Mouse (Mus musculus) gastrocnemius, adult 2 months (tissue): ENCODE measurements around the gene Rimkla. TPM values are rescaled to one million over a fixed set of nuclear protein-coding genes. Genes with fewer than 3 reads are reported as not detected.

Source experiments
- DNase-seq: peaks from one replicate; pipeline ENCODE4 v3.0.0; 2022
- H3K27ac ChIP-seq: fragments of 200-600 bp; 2 replicates; pipeline ENCODE4 v1.8.1; 2022; ENCODE audit warnings: mild to moderate bottlenecking
- H3K4me3 ChIP-seq: fragments of 200-600 bp; 2 replicates; pipeline ENCODE4 v1.8.1; 2022; ENCODE audit warnings: mild to moderate bottlenecking, moderate library complexity
- CTCF ChIP-seq: fragments of 200-600 bp; IDR thresholded peaks from 2 replicates; pipeline ENCODE4 v1.8.1; 2022; ENCODE audit warnings: antibody characterized with exemption, mild to moderate bottlenecking, moderate library complexity
- intact Hi-C: fragments of 180-260 bp; cut with DNase I; formaldehyde crosslinking; loops from one replicate; pipeline ENCODE4 v1.15.1; 2025
- total RNA-seq, 2 experiments: library from RNA; stranded (reverse); gene quantifications; 2 replicates each; pipeline ENCODE4 v1.2.3; 2021

The Rimkla gene
- total RNA-seq, 2 experiments from 2014 or later = not detected

DNA sequence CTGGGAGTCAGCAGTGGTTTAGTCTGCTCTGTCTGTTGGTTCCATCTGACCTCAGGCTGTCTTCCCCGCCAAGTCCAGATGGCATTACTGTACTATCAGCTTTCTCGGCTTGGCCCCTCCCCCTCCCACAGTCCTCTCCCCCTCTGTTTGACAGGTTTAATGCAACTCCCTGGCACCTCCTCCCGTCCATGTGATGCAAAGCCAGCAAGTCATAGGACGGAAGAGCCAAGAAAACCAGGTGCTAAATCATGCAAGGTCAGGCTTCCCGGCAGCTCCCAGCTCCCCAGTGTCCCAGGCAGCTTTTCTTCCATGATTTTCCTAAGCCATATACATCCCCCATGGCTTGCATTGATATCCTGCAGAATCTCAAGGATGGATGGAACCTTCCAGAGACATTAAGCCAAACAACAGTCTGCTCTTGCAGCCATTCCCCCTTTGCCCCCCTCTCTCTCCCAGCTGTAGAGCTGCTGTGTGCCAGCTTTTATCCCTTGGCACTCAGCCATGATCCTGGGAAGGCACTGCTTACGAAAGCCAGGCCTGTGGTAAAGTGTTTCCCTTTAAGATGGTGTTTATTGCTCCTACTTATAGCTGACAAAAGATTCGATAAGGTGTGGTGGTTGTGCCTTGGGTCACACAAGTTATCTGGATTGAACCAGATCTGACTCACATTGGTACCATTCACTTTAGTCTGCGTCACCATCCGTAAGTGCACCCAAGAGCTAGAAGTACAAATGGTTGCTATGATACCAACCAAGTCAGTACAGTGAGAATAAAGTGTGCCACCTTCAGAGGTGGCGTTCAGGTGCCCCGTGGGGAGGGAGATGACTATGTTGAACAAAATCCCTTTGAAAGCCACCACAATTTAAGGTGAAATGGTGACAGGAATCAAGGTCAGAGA lies 29.3 kb downstream of the Rimkla start:
- peak overlapping the region; percentile 64 for H3K27ac ChIP-seq
- DNase-seq = peak; percentile 89
- no peak overlapping the region for H3K4me3 ChIP-seq
- no peak; the same call in 1 of the 2 replicates for TF ChIP-seq CTCF
- intact Hi-C loops = no loop called here

DNA sequence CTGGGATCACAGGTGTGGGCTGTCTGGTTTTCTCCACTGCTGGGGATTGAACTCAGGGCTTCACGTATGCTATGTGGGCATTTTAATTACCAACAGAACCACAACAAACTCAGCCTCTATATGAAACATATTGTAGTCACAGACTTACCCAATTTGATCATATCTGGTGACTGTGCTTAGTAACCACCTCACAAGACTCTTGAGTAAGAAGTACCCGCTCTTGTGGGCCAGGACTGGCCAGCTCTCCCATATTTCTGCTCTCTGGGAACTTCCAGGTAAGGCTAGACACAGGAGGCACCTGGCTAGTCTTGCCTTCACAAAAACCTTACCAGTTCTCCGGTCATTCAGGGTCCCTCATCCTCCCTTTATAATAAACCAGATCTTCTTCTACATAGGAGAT lies 30.0 kb downstream of the Rimkla start:
- no peak overlapping the region for H3K4me3 ChIP-seq
- peak overlapping the region; percentile 59 for H3K27ac ChIP-seq
- DNase-seq = no peak
- intact Hi-C loops = no loop called here
- TF ChIP-seq CTCF = no peak

DNA sequence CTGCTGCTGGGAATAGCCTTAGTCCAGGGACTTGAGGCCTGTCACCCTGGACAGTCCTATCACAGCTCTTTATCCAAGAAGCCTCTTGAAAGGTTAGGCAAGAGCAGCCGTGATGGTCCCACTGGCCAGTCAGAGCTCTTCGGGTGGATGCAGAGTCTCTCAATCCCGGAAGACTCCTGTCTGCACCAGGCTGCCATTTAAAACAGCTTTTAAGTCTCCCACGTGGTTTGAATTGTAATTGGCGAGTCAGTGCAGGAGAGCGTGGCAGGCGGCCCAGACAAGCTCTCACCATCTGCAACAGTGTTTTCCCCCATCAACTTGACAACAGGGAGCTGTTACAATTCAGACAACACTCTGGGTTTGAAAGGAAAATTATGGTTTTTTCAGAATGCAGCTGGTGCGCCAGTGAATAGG lies 31.7 kb downstream of the Rimkla start:
- no peak overlapping the region for H3K27ac ChIP-seq
- no peak for TF ChIP-seq CTCF
- intact Hi-C loops = no loop called here

DNA sequence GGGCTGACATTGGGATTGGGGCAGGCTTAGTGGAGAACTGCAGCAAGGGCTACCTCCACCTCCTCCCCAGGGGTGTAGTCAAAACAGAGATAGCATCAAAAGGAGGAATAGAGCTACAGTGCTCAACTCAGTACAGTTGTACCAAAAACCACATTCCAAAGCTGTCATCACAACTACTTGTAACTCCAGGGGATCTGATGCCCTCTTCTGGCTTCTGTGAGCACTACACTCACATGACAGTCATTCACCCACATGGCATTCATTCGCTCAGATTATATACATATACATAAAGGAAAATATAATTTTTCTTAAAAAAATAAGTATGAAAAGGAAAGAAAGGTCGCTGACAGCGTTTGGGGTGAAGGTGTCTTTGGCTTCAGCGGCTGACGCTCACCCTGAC lies 32.1 kb downstream of the Rimkla start:
- intact Hi-C loops = no loop called here
- H3K27ac ChIP-seq = no peak overlapping the region
- H3K4me3 ChIP-seq = no peak overlapping the region
- peak; percentile 38 for TF ChIP-seq CTCF
- DNase-seq = no peak

More for the DNA sequence above, 31.7 kb downstream of the Rimkla start:
- H3K4me3 ChIP-seq = no peak overlapping the region
- peak; percentile 56 for DNase-seq

DNA sequence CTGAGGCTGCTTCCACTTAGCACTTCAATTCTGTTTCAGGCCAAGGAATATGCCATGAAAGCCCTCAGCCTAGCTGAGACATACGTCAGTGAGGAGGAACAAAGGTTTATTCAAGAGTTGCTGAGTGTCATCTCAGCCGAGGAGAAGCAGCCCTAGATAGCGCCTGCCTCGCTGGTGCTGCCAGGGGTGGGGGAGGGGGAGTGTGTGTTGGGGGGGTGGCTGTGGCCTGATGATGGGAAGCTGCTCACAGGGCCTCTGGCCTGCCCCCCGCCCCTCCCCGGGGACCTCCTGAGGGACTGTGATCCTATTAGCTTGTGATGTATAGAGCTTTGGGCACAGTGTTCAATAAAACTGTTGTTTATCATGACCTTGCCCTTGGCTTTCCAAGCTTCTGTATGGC lies 38.9 kb downstream of the Rimkla start:
- no peak for TF ChIP-seq CTCF
- DNase-seq = no peak
- no peak overlapping the region for H3K4me3 ChIP-seq
- intact Hi-C loops = no loop called here
- H3K27ac ChIP-seq = no peak overlapping the region

GRCm38 (mm10) chr4:119453128-119453527 lies 39.3 kb downstream of the Rimkla start:
- no peak for TF ChIP-seq CTCF
- no peak overlapping the region for H3K4me3 ChIP-seq
- H3K27ac ChIP-seq = no peak overlapping the region
- intact Hi-C loops = no loop called here
- DNase-seq = no peak

- no peak for DNase-seq
- no peak for TF ChIP-seq CTCF
- Histone ChIP-seq H3K27ac (no peak overlapping the region), H3K4me3 (no peak overlapping the region)
- intact Hi-C loops = no loop called here
These were observed 42.0 kb downstream of the Rimkla start for GRCm38 (mm10) chr4:119450436-119450835.

- H3K27ac ChIP-seq = no peak overlapping the region
- no peak overlapping the region for H3K4me3 ChIP-seq
- intact Hi-C loops = no loop called here
- DNase-seq = no peak
- TF ChIP-seq CTCF = no peak
These were observed 44.6 kb downstream of the Rimkla start for GRCm38 (mm10) chr4:119447786-119448185.

DNA sequence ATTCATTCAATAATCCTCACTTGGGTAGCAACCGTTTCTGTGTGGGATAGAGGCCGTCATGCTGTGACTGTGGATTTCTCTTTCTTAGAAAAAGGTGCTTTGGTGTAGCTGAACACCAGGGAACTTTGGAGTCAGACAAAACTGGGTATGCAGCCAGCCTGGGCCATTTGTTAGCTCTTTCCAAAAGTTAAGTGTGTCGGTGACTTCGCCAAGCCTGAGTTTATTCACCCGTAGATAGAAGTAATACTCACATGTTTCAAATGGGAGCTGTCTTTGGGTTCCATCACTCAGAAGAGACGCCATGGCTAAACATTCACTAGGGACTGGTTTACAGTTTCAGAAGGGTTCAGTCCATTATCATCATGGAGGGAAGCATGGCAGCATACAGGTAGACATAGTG lies 45.2 kb downstream of the Rimkla start:
- Histone ChIP-seq H3K27ac (no peak overlapping the region), H3K4me3 (no peak overlapping the region)
- DNase-seq = no peak
- TF ChIP-seq CTCF = no peak
- intact Hi-C loops = no loop called here

- no peak overlapping the region for H3K4me3 ChIP-seq
- DNase-seq = no peak
- H3K27ac ChIP-seq = no peak overlapping the region
- intact Hi-C loops = no loop called here
- no peak for TF ChIP-seq CTCF
These were observed 49.9 kb downstream of the Rimkla start for GRCm38 (mm10) chr4:119442539-119442938.

- no peak for DNase-seq
- intact Hi-C loops = no loop called here
- Histone ChIP-seq H3K27ac (no peak overlapping the region), H3K4me3 (no peak overlapping the region)
- TF ChIP-seq CTCF = no peak
These were observed 50.6 kb downstream of the Rimkla start for GRCm38 (mm10) chr4:119441836-119442235.

GRCm38 (mm10) chr4:119437936-119438335 lies 54.5 kb downstream of the Rimkla start:
- intact Hi-C loops = no loop called here
- no peak for DNase-seq

DNA sequence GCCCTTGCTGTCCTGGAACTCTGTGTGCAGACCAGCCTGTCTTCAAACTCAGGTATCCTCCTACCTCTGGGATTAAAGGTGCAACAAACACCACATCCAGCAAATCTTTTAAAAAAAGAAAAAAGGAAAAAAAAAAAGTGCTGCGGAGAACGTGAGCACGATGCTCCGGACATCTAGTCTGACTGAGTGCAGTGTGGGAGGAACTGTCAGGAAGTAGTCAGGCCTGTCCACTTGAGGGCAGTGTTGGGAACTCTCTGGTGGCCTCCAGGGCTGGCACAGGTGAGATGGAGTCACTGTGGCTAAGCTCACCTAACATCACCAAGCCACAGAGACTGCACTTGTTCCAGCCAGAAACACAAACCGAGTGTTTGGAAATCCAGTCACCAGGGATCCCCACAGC lies 61.8 kb downstream of the Rimkla start:
- DNase-seq = peak; percentile 68
- intact Hi-C loops = loop anchor here (2.0 kb wide), 3 partner anchors 60 to 236 kb away; no protein-coding TSS in a partner anchor
- Histone ChIP-seq H3K27ac (no peak overlapping the region), H3K4me3 (no peak overlapping the region)
- peak; percentile 73 for TF ChIP-seq CTCF

More at GRCm38 (mm10) chr4:119437936-119438335, 54.5 kb downstream of the Rimkla start:
- Histone ChIP-seq H3K4me3 (no peak overlapping the region), H3K27ac (no peak overlapping the region)
- TF ChIP-seq CTCF = no peak

GRCm38 (mm10) chr4:119427680-119428079 lies 64.7 kb downstream of the Rimkla start:
- intact Hi-C loops = loop anchor here (5.0 to 10.0 kb wide), 2 partner anchors 200 to 387 kb away; no protein-coding TSS in a partner anchor
- Histone ChIP-seq H3K4me3 (no peak overlapping the region), H3K27ac (no peak overlapping the region)
- no peak for TF ChIP-seq CTCF
- DNase-seq = no peak
